Mouse (Mus musculus) fat pad, adult 2 months (tissue): ENCODE data around the gene Stpg3.

Experiments used
- DNase-seq: peaks from one replicate; pipeline ENCODE4 v3.0.0-alpha.2; 2011; ENCODE audit warnings: low read depth, low spot score; ENCODE audit errors: extremely low read depth

Stpg3 gene

GRCm38 (mm10) chr2:25211121-25211670 is 3.2 kb downstream of the Stpg3 start, which contains the start of gene Nelfb:
Nelfb (minus strand) TSS chr2:25211489.
- no peak for DNase-seq

- no peak for DNase-seq
Measured at GRCm38 (mm10) chr2:25210686-25211085, 3.8 kb downstream of the Stpg3 start.

GRCm38 (mm10) chr2:25207593-25207992 is 6.8 kb downstream of the Stpg3 start:
- DNase-seq: no peak

GRCm38 (mm10) chr2:25203631-25204214 is 10.7 kb downstream of the Stpg3 start:
- no peak for DNase-seq

GRCm38 (mm10) chr2:25200631-25201030 is 13.8 kb downstream of the Stpg3 start:
- no peak for DNase-seq

- DNase-seq: no peak
Measured at GRCm38 (mm10) chr2:25197946-25198345, 16.5 kb downstream of the Stpg3 start.

GRCm38 (mm10) chr2:25197191-25197590 is 17.2 kb downstream of the Stpg3 start:
- DNase-seq: no peak

- DNase-seq: no peak
Measured at GRCm38 (mm10) chr2:25196172-25196954, 18.1 kb downstream of the Stpg3 start, which contains the start of gene Tor4a. Tor4a (minus strand) TSS chr2:25196886.

GRCm38 (mm10) chr2:25195211-25196156 is 19.0 kb downstream of the Stpg3 start:
- no peak for DNase-seq

GRCm38 (mm10) chr2:25194486-25195171 is 19.8 kb downstream of the Stpg3 start:
- no peak for DNase-seq

- no peak for DNase-seq
Measured at GRCm38 (mm10) chr2:25194006-25194405, 20.4 kb downstream of the Stpg3 start.

- no peak for DNase-seq
Measured at GRCm38 (mm10) chr2:25193330-25193770, 21.1 kb downstream of the Stpg3 start.

GRCm38 (mm10) chr2:25187841-25188240 is 26.6 kb downstream of the Stpg3 start:
- DNase-seq: no peak

GRCm38 (mm10) chr2:25186575-25186930 is 27.9 kb downstream of the Stpg3 start:
- no peak for DNase-seq

- DNase-seq: no peak
Measured at GRCm38 (mm10) chr2:25185625-25186574, 28.5 kb downstream of the Stpg3 start.

- no peak for DNase-seq
Measured at GRCm38 (mm10) chr2:25184496-25184895, 29.9 kb downstream of the Stpg3 start.

- DNase-seq: no peak
Measured at GRCm38 (mm10) chr2:25183336-25183735, 31.1 kb downstream of the Stpg3 start.

- DNase-seq: no peak
Measured at GRCm38 (mm10) chr2:25182664-25183063, 31.8 kb downstream of the Stpg3 start.

GRCm38 (mm10) chr2:25181891-25182397 is 32.5 kb downstream of the Stpg3 start:
- DNase-seq: no peak
